Mouse (Mus musculus) ES-E14 (cell line): ENCODE results near the gene Cfap61. TPM values are rescaled to one million over a fixed set of nuclear protein-coding genes. Genes with fewer than 3 reads are reported as not detected.

ENCODE experiments used
- DNase-seq: peaks from one replicate; pipeline ENCODE4 v3.0.0-alpha.2; 2013; ENCODE audit warnings: low read depth, low spot score
- H3K27ac ChIP-seq: 2 replicates; pipeline ENCODE4 v1.5.1; 2012; ENCODE audit warnings: low read depth, mild to moderate bottlenecking, low read length, moderate library complexity, mixed read lengths; ENCODE audit not compliant: poor library complexity, insufficient read depth, severe bottlenecking
- H3K36me3 ChIP-seq: 2 replicates; pipeline ENCODE4 v1.6.1; 2012; ENCODE audit warnings: mild to moderate bottlenecking, low read length, moderate library complexity, mixed read lengths; ENCODE audit not compliant: control insufficient read depth, poor library complexity, insufficient read depth, severe bottlenecking
- H3K4me1 ChIP-seq, 2 experiments: fragments of 150-350 bp in 1 of 2; sonication (generic) in 1 of 2; 2 replicates each; pipeline ENCODE4 v1.6.1; 2012; ENCODE audit warnings: low read length in 2 of 2, mild to moderate bottlenecking in 1 of 2, mixed read lengths in 1 of 2; ENCODE audit not compliant: control insufficient read depth in 2 of 2, insufficient read depth in 2 of 2, poor library complexity in 1 of 2
- H3K4me3 ChIP-seq, 2 experiments: fragments of 150-350 bp in 1 of 2; sonication (generic) in 1 of 2; 2 replicates each; pipeline ENCODE4 v1.5.1; 2012; ENCODE audit warnings: low read length in 2 of 2, low read depth in 1 of 2, mild to moderate bottlenecking in 1 of 2, mixed read lengths in 1 of 2; ENCODE audit not compliant: insufficient read depth in 1 of 2, poor library complexity in 1 of 2, severe bottlenecking in 1 of 2
- H3K9ac ChIP-seq: 2 replicates; pipeline ENCODE4 v1.6.1; 2012; ENCODE audit warnings: low read depth, mild to moderate bottlenecking, low read length, mixed read lengths; ENCODE audit not compliant: poor library complexity, insufficient read depth, severe bottlenecking
- H3K9me3 ChIP-seq: fragments of 150-350 bp; sonication (generic); 2 replicates; pipeline ENCODE4 v1.6.1; 2012; ENCODE audit warnings: low read depth, mild to moderate bottlenecking, low read length; ENCODE audit not compliant: control insufficient read depth, insufficient read depth
- CHD2 ChIP-seq: IDR thresholded peaks from 2 replicates; pipeline ENCODE4 v1.6.1; 2014; ENCODE audit warnings: mild to moderate bottlenecking, low read depth, low read length, inconsistent platforms
- HCFC1 ChIP-seq: IDR thresholded peaks from 2 replicates; pipeline ENCODE4 v1.6.1; 2012; ENCODE audit warnings: low read length, inconsistent platforms, borderline replicate concordance; ENCODE audit not compliant: insufficient read depth
- MAFK ChIP-seq: IDR thresholded peaks from 2 replicates; pipeline ENCODE4 v1.6.1; 2014; ENCODE audit warnings: mild to moderate bottlenecking, low read depth, low read length, inconsistent platforms; ENCODE audit not compliant: insufficient read depth
- ZC3H11A ChIP-seq: IDR thresholded peaks from 2 replicates; pipeline ENCODE4 v1.6.1; 2012; ENCODE audit warnings: low read depth, mild to moderate bottlenecking, inconsistent platforms, low read length, borderline replicate concordance
- ZNF384 ChIP-seq: IDR thresholded peaks from 2 replicates; pipeline ENCODE4 v1.6.1; 2012; ENCODE audit warnings: low read depth, low read length, inconsistent platforms
- in situ Hi-C, 2 experiments: fragments of 600-800 bp; cut with MboI; formaldehyde crosslinking; loops; one replicate each; pipeline ENCODE4 v1.15.1; 2025; ENCODE audit warnings: low sequenced_read_pairs in 2 of 2, inconsistent platforms in 1 of 2; ENCODE audit not compliant: unreplicated experiment in 2 of 2
- total RNA-seq: library from RNA; depleted of rRNA; stranded (reverse); fragments of 300-350 nt; gene quantifications from 2 replicates; pipeline ENCODE4 v1.2.3, GENCODE M21; 2012

The Cfap61 gene
- total RNA-seq, 1 experiment = 0.45 TPM

DNA sequence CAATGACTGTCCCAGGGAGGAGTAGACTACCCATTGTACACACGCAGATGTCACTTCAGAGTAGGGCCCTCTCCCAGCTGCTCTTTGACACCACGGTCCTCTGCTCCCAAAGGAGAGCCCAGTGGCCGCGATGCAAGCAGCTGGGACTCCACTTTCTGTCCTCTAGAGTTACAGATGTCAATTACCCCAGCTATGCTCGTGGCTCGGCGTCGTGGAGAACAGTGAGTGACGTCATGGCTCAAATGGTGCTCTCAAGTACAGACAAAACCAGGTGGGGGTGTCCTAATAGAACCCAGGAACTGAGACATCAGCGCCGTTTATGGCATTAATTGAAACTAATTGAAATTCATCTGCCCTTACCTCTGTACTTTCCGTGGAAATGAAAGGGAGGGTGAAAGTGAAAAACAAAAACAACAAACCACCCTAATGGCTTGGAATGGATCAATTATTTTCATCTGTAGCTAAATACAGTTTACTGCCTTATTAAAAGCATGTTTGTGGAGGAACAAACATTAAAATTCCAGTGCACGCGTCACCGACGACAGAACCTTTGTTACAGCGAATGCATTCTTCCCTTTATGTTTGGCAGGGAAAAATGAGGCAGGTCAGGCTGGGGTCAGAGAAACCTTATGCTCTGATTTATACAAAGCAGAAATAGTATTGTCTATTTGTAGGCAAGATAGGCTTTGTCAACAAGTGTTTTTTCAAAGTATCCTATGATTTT, 182.8 kb downstream of the Cfap61 start:
- no peaks in the 10 kb centered on the region for H3K9me3 ChIP-seq
- in situ Hi-C loops = no loop called here
- no peak overlapping the region for H3K9ac ChIP-seq
- no peak overlapping the region for H3K4me3 ChIP-seq
- no peaks in the 10 kb centered on the region for H3K36me3 ChIP-seq
- no peaks in the 10 kb centered on the region for H3K4me1 ChIP-seq
- no peak for TF ChIP-seq ZNF384
- no peak for TF ChIP-seq MAFK
- TF ChIP-seq HCFC1 = no peak
- TF ChIP-seq ZC3H11A = no peak
- H3K27ac ChIP-seq = no peak overlapping the region
- no peak for DNase-seq

DNA sequence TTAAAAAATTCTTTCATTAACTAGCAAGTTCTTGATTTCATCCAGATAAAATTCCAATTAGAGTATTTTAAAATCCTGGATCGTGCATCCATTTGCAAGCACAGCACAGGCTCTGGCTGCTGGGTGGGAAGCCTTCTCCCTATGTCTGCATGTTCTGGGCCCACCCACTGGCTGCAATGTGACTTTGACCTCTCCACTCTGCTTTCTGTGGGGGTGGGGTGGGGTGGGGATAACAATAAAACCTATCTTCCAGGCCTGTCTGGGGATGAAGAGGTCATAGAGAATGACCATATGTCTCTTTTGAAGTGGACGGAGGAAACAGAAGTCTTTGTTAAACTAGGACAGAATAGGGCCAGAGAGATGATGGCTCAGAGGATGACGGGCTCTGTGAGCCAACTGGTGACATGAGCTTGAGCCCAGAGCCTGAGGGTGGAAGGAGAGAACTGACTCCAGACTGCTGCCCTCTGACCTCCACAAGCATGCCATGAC, 183.4 kb downstream of the Cfap61 start:
- no peak for DNase-seq

DNA sequence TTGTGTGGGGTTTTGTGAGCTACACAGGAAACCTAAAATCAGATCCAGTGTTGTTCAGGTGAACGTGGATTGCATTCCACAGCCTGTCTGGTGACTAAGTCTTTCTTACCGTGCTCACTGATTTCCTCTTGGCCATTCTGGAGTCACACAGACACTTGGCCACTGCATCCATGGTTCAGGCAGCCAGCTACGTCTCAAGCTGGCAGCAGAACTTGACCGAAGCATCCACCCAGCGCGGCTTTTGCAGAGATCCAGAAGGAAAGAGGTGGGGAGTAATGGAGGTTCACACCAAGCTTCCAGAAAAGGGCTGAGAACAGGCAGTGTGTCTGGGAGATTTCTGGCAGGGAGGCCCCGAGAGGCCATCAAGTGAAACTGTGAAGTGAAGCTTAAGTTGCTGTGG, 187.0 kb downstream of the Cfap61 start:
- no peaks in the 10 kb centered on the region for H3K36me3 ChIP-seq
- TF ChIP-seq ZC3H11A (no peak), ZNF384 (no peak), HCFC1 (no peak), MAFK (no peak), CHD2 (no peak)
- DNase-seq = no peak
- H3K4me1 ChIP-seq = no peaks in the 10 kb centered on the region
- in situ Hi-C loops = no loop called here
- no peak overlapping the region for H3K27ac ChIP-seq
- H3K9me3 ChIP-seq = no peaks in the 10 kb centered on the region
- no peak overlapping the region for H3K4me3 ChIP-seq
- no peak overlapping the region for H3K9ac ChIP-seq

More for the DNA sequence above, 183.4 kb downstream of the Cfap61 start:
- Histone ChIP-seq H3K27ac (no peak overlapping the region), H3K4me1 (no peaks in the 10 kb centered on the region), H3K9ac (no peak overlapping the region), H3K4me3 (no peak overlapping the region), H3K9me3 (no peaks in the 10 kb centered on the region), H3K36me3 (no peaks in the 10 kb centered on the region)
- in situ Hi-C loops = no loop called here
- TF ChIP-seq MAFK = no peak
- no peak for TF ChIP-seq ZC3H11A

DNA sequence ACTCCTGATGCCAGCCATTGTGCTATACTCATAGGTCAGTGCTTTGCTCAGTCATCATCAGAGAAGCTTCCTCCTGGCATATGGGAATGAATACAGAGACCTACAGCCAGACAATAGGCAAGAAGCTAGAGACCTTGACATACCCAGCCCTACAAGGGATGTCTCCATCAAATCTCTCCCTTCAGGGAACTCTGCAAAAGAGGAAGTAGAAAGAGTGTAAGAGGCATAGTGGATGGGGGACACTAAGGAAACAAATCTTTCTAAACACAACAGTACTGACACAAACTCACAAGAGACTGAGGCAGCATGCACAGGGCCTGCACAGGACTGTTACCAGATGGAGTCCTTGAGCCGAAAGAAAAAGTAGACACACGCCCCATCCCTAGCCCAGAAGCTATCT, 190.5 kb downstream of the Cfap61 start:
- no peaks in the 10 kb centered on the region for H3K9me3 ChIP-seq
- TF ChIP-seq ZNF384 (no peak), HCFC1 (no peak), ZC3H11A (no peak), MAFK (no peak), CHD2 (no peak)
- in situ Hi-C loops = no loop called here
- H3K4me3 ChIP-seq = no peak overlapping the region
- no peaks in the 10 kb centered on the region for H3K4me1 ChIP-seq
- no peak for DNase-seq
- H3K9ac ChIP-seq = no peak overlapping the region
- H3K27ac ChIP-seq = no peak overlapping the region
- no peaks in the 10 kb centered on the region for H3K36me3 ChIP-seq

DNA sequence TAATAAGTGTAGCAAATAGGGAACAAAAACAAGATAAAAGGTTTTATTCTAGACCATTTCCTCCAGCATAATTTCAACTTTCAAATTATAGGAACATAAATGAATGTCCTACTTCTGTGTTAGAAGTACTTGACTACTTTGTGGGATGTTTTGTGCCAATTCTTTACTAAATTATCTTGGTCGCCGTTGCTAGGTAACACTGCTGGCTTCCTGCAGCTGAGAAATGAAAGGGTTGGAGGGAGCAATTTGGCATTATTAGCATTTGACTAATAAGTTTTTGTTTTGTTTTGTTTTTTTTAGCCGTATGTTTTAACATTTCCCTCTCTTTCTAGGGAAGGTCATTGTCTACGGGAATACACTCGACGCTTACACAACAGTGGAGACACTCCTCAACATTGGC, 194.0 kb downstream of the Cfap61 start:
- TF ChIP-seq ZC3H11A = no peak
- TF ChIP-seq CHD2 = no peak
- TF ChIP-seq ZNF384 = no peak
- TF ChIP-seq MAFK = no peak
- TF ChIP-seq HCFC1 = no peak
- in situ Hi-C loops = no loop called here
- Histone ChIP-seq H3K9me3 (no peaks in the 10 kb centered on the region), H3K9ac (no peak overlapping the region), H3K4me1 (no peaks in the 10 kb centered on the region), H3K36me3 (no peaks in the 10 kb centered on the region), H3K4me3 (no peak overlapping the region), H3K27ac (no peak overlapping the region)
- DNase-seq = no peak
